Mouse (Mus musculus): ENCODE measurements around the gene Gm14214. TPM values are rescaled to one million over a fixed set of nuclear protein-coding genes. Genes with fewer than 3 reads are reported as not detected.

Gene Gm14214
- polyA plus RNA-seq, 1 experiment from 2014 or later = not detected

DNA sequence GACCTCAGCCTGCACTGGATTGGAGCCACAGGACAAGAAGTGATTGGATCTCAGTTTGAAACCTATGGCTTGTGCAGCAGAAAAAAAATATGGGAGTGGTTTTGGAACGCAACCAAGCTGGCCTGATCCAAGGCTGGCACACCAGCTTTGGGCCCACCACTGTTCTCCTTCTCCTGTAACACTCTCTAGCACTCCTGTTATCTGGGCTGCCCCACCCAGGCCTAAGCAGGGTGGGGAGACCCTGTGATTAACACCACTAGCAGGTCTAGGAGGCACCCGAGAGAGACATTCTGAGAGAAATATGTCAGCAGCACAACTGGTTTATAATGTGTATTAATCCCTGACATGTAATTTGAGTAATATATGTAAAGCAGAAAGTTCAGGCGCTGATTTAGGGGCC is 6.6 kb downstream of the Gm14214 start:
- Histone ChIP-seq H3K27ac (ENCODE audit: low read length) (peak overlapping the region; percentile 43), H3K4me1 (ENCODE audit: control insufficient read depth, low read depth, low read length) (peaks cover 44% of the 10 kb centered on the region), H3K9me3 (replicated peaks; ENCODE audit: control insufficient read depth, low read length) (no peaks in the 10 kb centered on the region), H3K27me3 (ENCODE audit: control insufficient read depth, insufficient read depth, low read depth, low read length) (no peaks in the 10 kb centered on the region), H3K4me3 (ENCODE audit: low read depth, low read length) (no peak overlapping the region), H3K36me3 (ENCODE audit: control insufficient read depth, insufficient read depth) (no peaks in the 10 kb centered on the region), H3K9ac (ENCODE audit: low read depth, low read length) (no peak overlapping the region), H3K4me2 (ENCODE audit: low read depth, low read length) (peak overlapping the region; percentile 44)
- ATAC-seq (ENCODE audit: low read depth) = peak; percentile 59
- 44% methylated on average over 3 of the region's 3 CpGs for WGBS (ENCODE audit: insufficient replicate concordance)

DNA sequence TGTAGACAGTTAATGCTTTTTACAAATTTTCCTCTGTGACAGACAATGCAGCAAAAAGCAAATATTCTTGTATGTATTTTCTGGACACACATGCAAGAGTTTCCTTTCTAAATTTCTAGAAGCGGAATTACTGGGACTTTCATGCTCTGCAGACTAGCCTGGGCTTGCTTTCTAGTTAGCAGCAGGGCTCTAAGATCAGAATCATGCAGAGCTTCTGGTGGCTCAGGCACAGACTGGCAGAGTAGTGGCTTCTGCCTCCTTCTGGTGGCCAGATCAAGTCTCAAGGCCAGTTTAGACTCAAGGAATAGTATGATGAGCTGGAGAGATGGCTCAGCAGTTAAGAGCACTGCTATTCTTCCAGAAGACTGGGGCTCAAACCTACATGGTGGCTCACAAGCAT is 11.4 kb downstream of the Gm14214 start:
- ATAC-seq (ENCODE audit: low read depth) = no peak
- no peaks in the 10 kb centered on the region for H3K9me3 ChIP-seq (replicated peaks; ENCODE audit: control insufficient read depth, low read length)
- no peaks in the 10 kb centered on the region for H3K27me3 ChIP-seq (ENCODE audit: control insufficient read depth, insufficient read depth, low read depth, low read length)
- WGBS (ENCODE audit: insufficient replicate concordance) = 61% methylated on average over 1 of the region's 1 CpGs
- no peak overlapping the region for H3K27ac ChIP-seq (ENCODE audit: low read length)
- no peak overlapping the region for H3K4me2 ChIP-seq (ENCODE audit: low read depth, low read length)
- no peak overlapping the region for H3K4me3 ChIP-seq (ENCODE audit: low read depth, low read length)
- H3K4me1 ChIP-seq (ENCODE audit: control insufficient read depth, low read depth, low read length) = peaks cover 19% of the 10 kb centered on the region
- H3K9ac ChIP-seq (ENCODE audit: low read depth, low read length) = no peak overlapping the region
- H3K36me3 ChIP-seq (ENCODE audit: control insufficient read depth, insufficient read depth) = no peaks in the 10 kb centered on the region

GRCm38 (mm10) chr2:154757691-154758090 is 12.1 kb downstream of the Gm14214 start:
- no peaks in the 10 kb centered on the region for H3K27me3 ChIP-seq (ENCODE audit: control insufficient read depth, insufficient read depth, low read depth, low read length)
- H3K9me3 ChIP-seq (replicated peaks; ENCODE audit: control insufficient read depth, low read length) = no peaks in the 10 kb centered on the region
- 78% methylated on average over 5 of the region's 5 CpGs for WGBS (ENCODE audit: insufficient replicate concordance)
- H3K4me1 ChIP-seq (ENCODE audit: control insufficient read depth, low read depth, low read length) = peaks cover 11% of the 10 kb centered on the region
- no peak overlapping the region for H3K27ac ChIP-seq (ENCODE audit: low read length)
- no peak for ATAC-seq (ENCODE audit: low read depth)
- no peak overlapping the region for H3K4me2 ChIP-seq (ENCODE audit: low read depth, low read length)
- H3K9ac ChIP-seq (ENCODE audit: low read depth, low read length) = no peak overlapping the region; the same call in 1 of the 2 replicates
- H3K36me3 ChIP-seq (ENCODE audit: control insufficient read depth, insufficient read depth) = no peaks in the 10 kb centered on the region
- no peak overlapping the region for H3K4me3 ChIP-seq (ENCODE audit: low read depth, low read length)

GRCm38 (mm10) chr2:154755791-154756190 is 14.0 kb downstream of the Gm14214 start:
- WGBS (ENCODE audit: insufficient replicate concordance) = 59% methylated on average over 6 of the region's 6 CpGs
- Histone ChIP-seq H3K4me2 (ENCODE audit: low read depth, low read length) (no peak overlapping the region), H3K27ac (ENCODE audit: low read length) (no peak overlapping the region), H3K9me3 (replicated peaks; ENCODE audit: control insufficient read depth, low read length) (no peaks in the 10 kb centered on the region), H3K27me3 (ENCODE audit: control insufficient read depth, insufficient read depth, low read depth, low read length) (no peaks in the 10 kb centered on the region), H3K9ac (ENCODE audit: low read depth, low read length) (no peak overlapping the region), H3K4me3 (ENCODE audit: low read depth, low read length) (no peak overlapping the region), H3K36me3 (ENCODE audit: control insufficient read depth, insufficient read depth) (no peaks in the 10 kb centered on the region), H3K4me1 (ENCODE audit: control insufficient read depth, low read depth, low read length) (peaks cover 2% of the 10 kb centered on the region; the same call in 1 of the 2 replicates)
- ATAC-seq (ENCODE audit: low read depth) = no peak

DNA sequence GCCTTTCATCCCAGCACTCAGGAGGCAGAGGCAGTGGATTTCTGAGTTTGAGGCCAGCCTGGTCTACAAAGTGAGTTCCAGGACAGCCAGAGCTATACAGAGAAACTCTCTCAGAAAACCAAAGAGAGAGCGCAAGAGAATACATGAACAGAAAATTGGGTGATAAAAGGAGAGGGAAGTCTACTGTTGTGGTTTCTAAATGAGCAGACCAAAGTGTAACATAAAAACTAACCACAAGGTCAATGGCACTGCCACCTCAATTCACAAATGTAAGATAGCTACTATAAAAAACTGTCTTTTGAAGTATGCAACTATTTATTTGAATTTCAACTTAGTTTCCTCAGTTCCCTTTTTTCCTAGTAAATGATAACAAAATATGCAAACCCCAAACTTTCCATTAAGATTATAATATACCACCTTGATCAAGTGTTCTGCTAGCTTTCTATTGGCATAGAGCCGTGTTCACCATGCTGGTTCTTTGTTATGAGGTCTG is 15.7 kb downstream of the Gm14214 start:
- WGBS (ENCODE audit: insufficient replicate concordance) = 65% methylated on average over 2 of the region's 2 CpGs
- Histone ChIP-seq H3K9me3 (replicated peaks; ENCODE audit: control insufficient read depth, low read length) (no peaks in the 10 kb centered on the region), H3K4me3 (ENCODE audit: low read depth, low read length) (no peak overlapping the region), H3K9ac (ENCODE audit: low read depth, low read length) (no peak overlapping the region), H3K27ac (ENCODE audit: low read length) (no peak overlapping the region), H3K4me2 (ENCODE audit: low read depth, low read length) (no peak overlapping the region), H3K4me1 (ENCODE audit: control insufficient read depth, low read depth, low read length) (peaks cover 2% of the 10 kb centered on the region; the same call in 1 of the 2 replicates), H3K27me3 (ENCODE audit: control insufficient read depth, insufficient read depth, low read depth, low read length) (no peaks in the 10 kb centered on the region), H3K36me3 (ENCODE audit: control insufficient read depth, insufficient read depth) (no peaks in the 10 kb centered on the region)
- no peak for ATAC-seq (ENCODE audit: low read depth)

DNA sequence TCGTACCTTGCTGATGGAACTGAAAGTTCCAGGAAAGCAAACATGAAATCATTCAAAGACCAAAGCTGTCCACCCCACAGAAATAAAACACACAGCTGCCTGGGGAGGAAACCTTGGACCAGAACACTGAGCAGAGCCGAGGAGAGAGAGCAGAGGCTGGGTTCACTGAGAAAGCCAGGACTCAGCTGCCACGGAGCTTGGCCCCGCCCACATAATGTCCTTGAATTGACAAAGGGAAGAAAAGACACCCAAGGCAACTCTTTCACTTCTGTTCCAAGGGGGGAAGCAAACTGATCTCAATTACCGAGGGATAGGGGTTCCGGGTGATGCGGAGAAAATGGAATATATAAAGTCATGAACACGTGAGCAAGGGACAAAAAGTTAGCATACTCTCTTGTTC is 17.9 kb downstream of the Gm14214 start:
- Histone ChIP-seq H3K27ac (ENCODE audit: low read length) (no peak overlapping the region), H3K27me3 (ENCODE audit: control insufficient read depth, insufficient read depth, low read depth, low read length) (no peaks in the 10 kb centered on the region), H3K4me1 (ENCODE audit: control insufficient read depth, low read depth, low read length) (peaks cover 2% of the 10 kb centered on the region; the same call in 1 of the 2 replicates), H3K4me3 (ENCODE audit: low read depth, low read length) (no peak overlapping the region), H3K4me2 (ENCODE audit: low read depth, low read length) (no peak overlapping the region), H3K36me3 (ENCODE audit: control insufficient read depth, insufficient read depth) (no peaks in the 10 kb centered on the region), H3K9ac (ENCODE audit: low read depth, low read length) (no peak overlapping the region), H3K9me3 (replicated peaks; ENCODE audit: control insufficient read depth, low read length) (no peaks in the 10 kb centered on the region)
- no peak for ATAC-seq (ENCODE audit: low read depth)
- 54% methylated on average over 8 of the region's 8 CpGs for WGBS (ENCODE audit: insufficient replicate concordance)

DNA sequence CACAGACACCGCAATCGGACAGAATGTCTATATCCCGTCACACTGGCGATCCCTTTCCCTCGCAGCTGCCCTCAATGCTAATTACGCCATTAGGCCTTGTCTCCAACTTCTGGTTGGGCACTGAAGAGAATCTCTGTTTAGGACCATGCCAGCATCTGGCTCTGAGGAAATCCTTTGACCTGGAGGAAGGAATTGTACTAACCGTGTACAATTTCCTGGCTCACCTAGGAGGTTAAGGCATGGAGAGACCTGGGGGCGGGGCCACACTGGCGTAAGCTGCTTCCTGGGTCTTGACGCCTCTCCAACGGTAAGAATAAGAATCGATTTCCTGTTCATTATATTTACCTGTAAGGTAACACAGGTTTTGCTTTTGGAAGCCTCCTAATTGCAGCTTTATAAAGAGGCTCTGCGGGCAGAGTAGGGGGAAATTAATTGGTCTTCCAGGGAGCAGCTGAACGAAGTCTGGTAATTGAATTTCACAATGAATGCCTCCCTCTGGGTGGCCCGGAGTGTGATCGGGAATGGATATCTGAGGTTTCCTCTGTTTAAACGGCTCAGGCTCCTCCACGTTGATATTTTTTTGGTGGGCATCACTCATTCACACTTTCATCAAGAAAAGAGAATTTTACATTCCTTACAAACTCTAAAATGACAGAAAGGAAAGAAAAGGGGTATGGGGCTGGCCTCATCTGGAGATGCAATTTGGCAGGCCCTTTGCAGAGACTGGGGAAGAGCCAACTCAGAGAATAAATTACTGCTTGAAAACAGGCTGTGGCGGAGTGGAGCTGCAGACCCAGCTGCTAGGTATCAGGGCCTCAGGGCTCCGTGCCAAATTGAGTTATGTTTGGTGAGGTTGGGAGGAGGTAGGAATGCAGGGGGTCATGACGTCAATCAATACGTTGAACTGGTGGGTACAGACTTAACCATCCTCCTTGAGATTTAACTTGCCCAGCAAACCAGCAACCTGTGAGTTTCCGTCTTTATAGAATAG is 20.5 kb downstream of the Gm14214 start:
- Histone ChIP-seq H3K27me3 (ENCODE audit: control insufficient read depth, insufficient read depth, low read depth, low read length) (no peaks in the 10 kb centered on the region), H3K27ac (ENCODE audit: low read length) (no peak overlapping the region), H3K9me3 (replicated peaks; ENCODE audit: control insufficient read depth, low read length) (no peaks in the 10 kb centered on the region), H3K4me1 (ENCODE audit: control insufficient read depth, low read depth, low read length) (no peaks in the 10 kb centered on the region), H3K4me3 (ENCODE audit: low read depth, low read length) (no peak overlapping the region), H3K4me2 (ENCODE audit: low read depth, low read length) (no peak overlapping the region), H3K9ac (ENCODE audit: low read depth, low read length) (no peak overlapping the region), H3K36me3 (ENCODE audit: control insufficient read depth, insufficient read depth) (no peaks in the 10 kb centered on the region)
- ATAC-seq (ENCODE audit: low read depth) = no peak
- WGBS (ENCODE audit: insufficient replicate concordance) = 70% methylated on average over 23 of the region's 23 CpGs

DNA sequence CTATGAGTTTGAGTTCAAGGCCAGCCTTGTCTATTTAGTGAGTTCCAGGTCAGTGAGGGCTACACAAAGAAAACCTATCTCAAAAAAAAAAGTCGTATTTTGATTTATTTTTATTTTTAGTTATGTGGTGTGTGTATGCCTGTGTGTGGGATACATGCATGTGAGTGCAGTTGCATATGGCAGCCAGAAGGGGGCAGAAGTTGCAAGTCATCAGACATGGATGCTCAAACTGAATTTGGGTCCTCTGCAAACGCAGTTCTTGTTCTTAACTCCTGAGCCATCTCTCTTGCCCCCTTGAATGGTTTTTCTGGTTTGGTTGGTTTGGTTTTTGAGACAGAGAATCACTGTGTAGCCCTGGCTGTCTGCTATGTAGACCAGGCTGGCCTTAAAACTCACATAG is 21.4 kb downstream of the Gm14214 start:
- no peak overlapping the region for H3K9ac ChIP-seq (ENCODE audit: low read depth, low read length)
- no peaks in the 10 kb centered on the region for H3K4me1 ChIP-seq (ENCODE audit: control insufficient read depth, low read depth, low read length)
- no peak overlapping the region for H3K4me2 ChIP-seq (ENCODE audit: low read depth, low read length)
- H3K9me3 ChIP-seq (replicated peaks; ENCODE audit: control insufficient read depth, low read length) = no peaks in the 10 kb centered on the region
- ATAC-seq (ENCODE audit: low read depth) = no peak
- no peaks in the 10 kb centered on the region for H3K27me3 ChIP-seq (ENCODE audit: control insufficient read depth, insufficient read depth, low read depth, low read length)
- 55% methylated on average over 2 of the region's 2 CpGs for WGBS (ENCODE audit: insufficient replicate concordance)
- no peaks in the 10 kb centered on the region for H3K36me3 ChIP-seq (ENCODE audit: control insufficient read depth, insufficient read depth)
- H3K4me3 ChIP-seq (ENCODE audit: low read depth, low read length) = no peak overlapping the region
- H3K27ac ChIP-seq (ENCODE audit: low read length) = no peak overlapping the region

GRCm38 (mm10) chr2:154743915-154744314 is 25.9 kb downstream of the Gm14214 start:
- no peaks in the 10 kb centered on the region for H3K27me3 ChIP-seq (ENCODE audit: control insufficient read depth, insufficient read depth, low read depth, low read length)
- no peak for ATAC-seq (ENCODE audit: low read depth)
- no peaks in the 10 kb centered on the region for H3K4me1 ChIP-seq (ENCODE audit: control insufficient read depth, low read depth, low read length)
- H3K27ac ChIP-seq (ENCODE audit: low read length) = no peak overlapping the region
- H3K4me3 ChIP-seq (ENCODE audit: low read depth, low read length) = no peak overlapping the region
- H3K36me3 ChIP-seq (ENCODE audit: control insufficient read depth, insufficient read depth) = no peaks in the 10 kb centered on the region
- 64% methylated on average over 4 of the region's 4 CpGs for WGBS (ENCODE audit: insufficient replicate concordance)
- H3K9ac ChIP-seq (ENCODE audit: low read depth, low read length) = no peak overlapping the region
- H3K4me2 ChIP-seq (ENCODE audit: low read depth, low read length) = no peak overlapping the region
- no peaks in the 10 kb centered on the region for H3K9me3 ChIP-seq (replicated peaks; ENCODE audit: control insufficient read depth, low read length)
